Mouse (Mus musculus) spleen, postnatal 36 days (tissue): Measurements from ENCODE around the gene Klhl22.
A peak's percentile ranks its signal among the peaks of the same experiment; 100 is the strongest.
"Not testable (repeated sequence)": the region's sequence is repeated elsewhere in the genome, so short reads cannot be mapped to it uniquely, and the experiment has no call there.

ENCODE experiments used
- DNase-seq, 2 experiments: peaks; one replicate each; pipeline ENCODE4 v3.0.0; 2022; ENCODE audit warnings: low spot score in 2 of 2, mixed read lengths in 1 of 2

Gene Klhl22

DNA sequence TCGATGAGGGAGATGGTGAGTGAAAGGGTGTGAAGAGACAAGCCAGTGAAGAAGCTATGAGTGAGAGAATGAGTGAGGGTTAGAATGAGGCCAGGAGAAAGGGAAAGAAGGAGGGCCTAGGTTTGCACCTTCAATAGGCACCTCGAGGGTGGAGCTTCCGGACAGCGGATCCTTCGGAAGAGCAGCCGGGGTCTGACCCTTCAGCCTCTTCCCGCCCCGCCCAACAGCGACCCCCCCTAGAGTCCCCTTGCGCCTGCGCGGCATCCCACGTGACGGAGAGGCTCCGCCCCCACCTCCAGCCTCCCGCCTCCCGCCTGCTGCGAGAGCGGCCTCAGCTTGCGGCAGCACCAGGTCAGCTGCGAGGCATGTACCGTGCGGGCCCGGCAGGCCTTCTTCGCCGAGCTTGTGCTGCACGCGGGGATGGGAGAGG is at the start of gene Klhl22:
TSS of gene Klhl22 (plus strand) at position 275 of the 430 bp plus-strand sequence.
- DNase-seq, result peak; percentile 89

GRCm38 (mm10) chr16:17717791-17718190 is 41.6 kb upstream of the Klhl22 start:
- DNase-seq, result no peak

DNA sequence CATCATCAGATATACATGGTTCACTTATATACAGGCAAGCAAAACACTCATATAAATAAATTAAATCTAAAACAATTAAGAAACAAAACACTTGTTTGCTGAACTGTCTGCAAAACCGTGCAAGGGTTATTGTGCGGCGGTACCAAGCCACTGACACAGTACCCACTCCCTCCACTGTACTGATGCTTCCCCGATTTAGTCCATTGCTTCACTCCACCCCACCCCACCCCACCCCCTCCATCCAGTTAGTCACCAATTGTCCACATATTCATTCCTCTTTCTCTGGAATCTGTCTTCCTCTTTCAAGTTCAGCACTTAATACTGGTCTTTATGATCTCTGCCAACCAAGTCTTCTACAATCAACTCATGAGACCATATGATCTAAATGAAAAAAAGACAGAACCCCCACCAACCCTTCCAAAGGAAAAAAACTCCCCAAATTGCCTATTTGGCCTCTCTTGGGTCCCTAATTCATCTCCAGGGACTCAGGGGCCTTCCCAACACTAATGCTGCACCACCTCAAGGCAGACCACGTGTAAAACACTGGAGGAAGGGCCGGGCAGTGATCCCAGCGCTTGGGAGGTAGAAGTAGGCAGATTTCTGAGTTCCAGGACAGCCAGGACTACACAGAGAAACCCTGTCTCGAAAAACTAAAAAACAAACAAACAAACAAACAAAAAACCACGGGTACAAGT is 38.2 kb upstream of the Klhl22 start:
- DNase-seq, result no peak

DNA sequence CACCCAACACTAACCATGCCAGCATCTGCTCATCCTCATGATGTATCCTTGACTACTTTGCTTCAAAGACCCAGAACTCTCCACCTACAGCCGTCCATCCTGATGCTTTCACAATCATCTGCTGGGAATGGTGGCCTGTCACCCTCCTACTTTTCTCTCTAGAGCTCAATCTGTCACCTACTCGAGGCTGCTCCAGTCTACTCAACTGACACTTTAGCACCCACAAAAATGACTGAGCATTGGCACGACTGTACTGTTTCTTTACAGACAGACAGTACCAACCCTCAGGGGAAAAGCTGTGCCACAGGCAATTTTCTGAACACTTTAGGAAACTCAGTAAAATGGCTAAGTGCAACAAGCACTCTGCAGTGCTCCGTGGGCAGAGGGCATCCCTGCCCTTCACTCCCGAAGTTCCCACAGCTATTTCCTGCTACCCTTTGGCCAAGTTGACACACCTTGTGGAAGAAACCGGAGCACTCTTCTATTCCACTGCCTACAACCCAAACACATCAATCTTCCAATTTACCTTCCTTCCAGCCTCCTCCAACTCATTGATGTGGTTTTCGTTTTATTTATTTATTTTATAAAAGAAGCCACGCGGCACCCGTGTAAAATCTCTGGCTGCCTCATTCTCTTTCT is 37.5 kb upstream of the Klhl22 start:
- DNase-seq, result no peak

GRCm38 (mm10) chr16:17722461-17723324 is 36.7 kb upstream of the Klhl22 start:
- peak; percentile 88 to 91 for DNase-seq

GRCm38 (mm10) chr16:17723325-17723626 is 36.1 kb upstream of the Klhl22 start:
- no peak for DNase-seq

- DNase-seq, result no peak
Measured at GRCm38 (mm10) chr16:17724448-17724847, 35.0 kb upstream of the Klhl22 start.

DNA sequence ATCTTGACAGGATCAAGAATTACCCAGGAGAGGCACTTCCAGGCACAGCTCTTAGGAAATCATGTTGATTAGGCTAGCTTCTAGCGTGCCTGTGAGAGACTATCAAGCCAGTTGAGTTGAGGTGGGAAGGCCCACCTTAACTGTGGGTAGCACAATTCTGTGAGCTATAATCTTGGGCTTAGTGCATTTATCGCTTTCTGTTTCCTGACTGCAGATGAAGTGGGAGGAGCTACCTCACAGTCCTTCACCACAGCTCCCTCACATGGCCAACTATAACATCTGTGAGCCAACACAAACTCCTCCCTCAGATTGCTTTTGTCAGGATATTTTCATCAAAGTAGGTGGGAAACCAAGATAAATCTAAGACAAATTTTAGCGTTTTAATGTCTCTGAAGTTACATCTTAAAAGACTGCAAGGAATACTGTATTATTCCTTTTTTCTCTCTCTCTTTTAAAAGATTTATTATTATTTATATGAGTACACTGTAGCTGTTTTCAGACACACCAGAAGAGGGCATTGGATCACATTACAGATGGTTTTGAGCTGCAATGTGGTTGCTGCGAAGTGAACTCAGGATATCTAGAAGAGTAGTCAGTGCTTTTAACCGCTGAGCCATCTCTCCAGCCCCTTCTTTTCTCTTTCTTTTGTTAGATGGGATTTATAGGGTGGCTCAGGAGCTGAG is 32.1 kb upstream of the Klhl22 start:
- DNase-seq, result peak; percentile 66 to 71

GRCm38 (mm10) chr16:17729974-17730373 is 29.4 kb upstream of the Klhl22 start:
- DNase-seq, result no peak

DNA sequence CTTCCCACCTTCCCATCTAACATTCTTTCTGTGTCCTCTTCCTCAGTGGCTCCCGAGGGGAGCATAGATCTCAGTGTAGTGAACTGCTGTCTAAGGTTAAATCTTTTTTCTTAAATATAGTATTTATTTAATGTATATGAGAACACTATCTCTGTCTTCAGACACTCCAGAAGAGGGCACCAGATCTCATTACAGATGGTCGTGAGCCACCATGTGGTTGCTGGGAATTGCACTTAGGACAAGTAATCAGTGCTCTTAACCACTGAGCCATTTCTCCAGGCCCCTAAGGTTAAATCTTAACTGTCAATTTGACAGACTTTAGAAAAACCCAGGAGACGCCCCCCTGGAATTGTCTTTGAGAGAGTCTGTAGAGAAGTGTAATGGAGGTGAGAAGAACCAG is 27.4 kb upstream of the Klhl22 start:
- no peak for DNase-seq

DNA sequence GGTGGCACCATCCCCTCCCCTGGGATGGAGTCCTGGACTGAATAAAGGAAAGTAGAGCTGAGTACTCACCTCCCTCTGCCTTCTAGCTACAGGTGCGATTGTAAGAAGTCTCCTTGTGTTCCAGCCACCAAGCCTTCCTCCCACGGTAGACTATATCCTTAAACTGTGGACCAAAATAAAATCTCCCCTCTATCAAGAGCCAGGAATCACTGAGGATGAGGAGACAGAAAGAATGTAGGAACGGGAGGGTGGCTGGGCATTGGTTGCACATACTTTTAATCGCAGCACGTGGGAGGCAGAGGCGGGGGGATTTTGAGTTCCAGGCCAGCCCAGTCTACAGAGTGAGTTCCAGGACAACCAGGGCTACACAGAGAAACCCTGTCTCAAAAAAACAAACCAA is 27.0 kb upstream of the Klhl22 start:
- DNase-seq, result no peak

- DNase-seq, result no peak
Measured at GRCm38 (mm10) chr16:17732841-17733340, 26.5 kb upstream of the Klhl22 start, which contains the start of gene Med15. Med15 (minus strand) TSS chr16:17732891.

DNA sequence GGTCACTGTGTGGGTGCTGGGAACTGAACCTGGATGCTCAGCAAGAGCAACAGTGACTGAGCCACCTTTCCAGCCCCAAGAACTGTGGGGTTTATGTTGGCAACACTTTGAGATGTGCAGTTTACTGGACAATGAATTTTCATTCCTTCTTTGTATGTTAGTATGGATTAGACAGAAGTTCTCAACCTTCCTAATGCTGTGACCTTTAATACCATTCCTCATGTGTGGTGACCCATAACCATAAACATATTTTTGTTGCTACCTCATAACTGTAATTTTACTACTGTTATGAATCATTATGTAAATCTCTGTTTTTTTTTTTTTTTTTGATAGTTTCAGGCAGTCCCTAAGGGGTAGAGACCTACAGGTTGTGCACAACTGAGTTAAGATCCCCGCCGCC is 25.8 kb upstream of the Klhl22 start:
- no peak for DNase-seq

DNA sequence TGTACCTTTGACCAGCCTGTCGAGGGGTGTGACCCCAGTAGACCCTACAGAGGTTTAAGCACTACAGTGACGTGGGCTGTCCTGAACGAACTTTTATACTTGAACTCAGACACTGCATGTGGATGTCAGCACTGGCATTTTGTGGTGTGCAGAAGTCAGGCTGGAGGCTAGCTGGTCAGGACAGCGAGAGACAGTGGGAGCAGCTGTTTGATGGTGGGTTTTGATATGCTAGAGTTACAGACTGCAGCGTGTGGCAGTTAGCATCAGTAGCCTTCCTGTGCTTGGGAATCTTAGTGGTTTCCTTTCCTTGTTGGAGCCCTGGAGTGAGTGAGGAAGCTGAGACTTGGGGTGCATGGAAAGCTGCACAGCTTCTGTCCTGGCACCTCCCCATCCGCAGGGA is 24.5 kb upstream of the Klhl22 start:
- not testable (repeated sequence) for DNase-seq

GRCm38 (mm10) chr16:17736156-17736555 is 23.3 kb upstream of the Klhl22 start:
- no peak for DNase-seq

DNA sequence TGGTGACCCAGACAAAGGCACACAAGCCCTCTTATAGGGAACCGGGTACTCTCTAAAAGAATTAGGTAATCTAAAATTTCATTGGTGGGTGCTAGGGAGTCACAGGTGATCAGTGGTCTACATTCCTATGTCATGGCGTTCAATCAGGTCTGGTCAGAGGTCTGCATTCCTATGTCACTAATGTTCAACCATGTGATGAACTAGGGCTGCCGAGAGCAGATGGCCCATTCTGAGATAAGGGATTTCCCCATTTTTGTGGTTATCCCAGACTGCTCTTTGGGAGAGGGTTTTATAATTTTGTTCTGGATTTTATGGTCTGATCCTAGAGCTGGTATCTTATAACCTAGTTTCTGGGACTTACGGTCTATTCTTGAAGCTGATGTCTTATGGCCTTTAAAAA is 19.3 kb upstream of the Klhl22 start:
- no peak for DNase-seq

DNA sequence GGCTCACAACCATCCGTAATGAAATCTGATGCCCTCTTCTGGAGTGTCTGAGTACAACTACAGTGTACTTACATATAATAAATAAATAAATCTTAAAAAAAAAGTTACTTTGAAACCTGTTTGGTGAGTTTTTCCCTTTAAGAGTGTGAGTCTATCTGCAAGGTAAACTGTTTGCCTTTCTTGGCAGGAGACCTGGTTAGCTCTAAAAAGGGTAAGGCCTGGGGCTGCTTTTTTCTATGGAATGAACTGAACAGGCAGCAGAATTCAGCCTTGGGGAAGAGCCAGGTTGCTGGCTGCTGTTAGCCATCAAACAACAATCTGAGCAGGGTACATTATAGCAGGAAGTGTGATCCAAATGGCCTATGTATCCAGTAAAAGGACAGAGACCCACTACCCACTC is 16.6 kb upstream of the Klhl22 start:
- DNase-seq, result no peak

DNA sequence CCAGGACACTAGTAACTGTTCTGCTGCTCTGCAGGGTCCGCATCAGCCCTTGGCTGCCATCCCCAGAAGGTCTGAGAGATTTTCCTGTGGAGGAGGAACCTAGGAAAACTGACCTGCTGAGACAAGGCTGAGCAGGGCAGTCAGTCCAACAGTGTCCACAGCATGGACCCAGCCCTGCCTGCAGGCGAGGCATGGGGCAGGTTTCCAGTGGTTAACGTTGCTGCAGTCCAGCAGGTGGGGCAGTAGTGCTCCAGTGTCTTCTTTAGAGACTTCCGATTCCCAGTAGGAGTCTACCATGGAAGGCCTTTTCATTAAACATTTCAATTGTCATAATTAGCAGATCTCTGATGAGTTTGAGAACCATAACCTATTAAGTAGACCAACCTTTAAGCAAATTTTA is 16.1 kb upstream of the Klhl22 start:
- DNase-seq, result no peak

- no peak for DNase-seq
Measured at GRCm38 (mm10) chr16:17744536-17744935, 14.9 kb upstream of the Klhl22 start.

DNA sequence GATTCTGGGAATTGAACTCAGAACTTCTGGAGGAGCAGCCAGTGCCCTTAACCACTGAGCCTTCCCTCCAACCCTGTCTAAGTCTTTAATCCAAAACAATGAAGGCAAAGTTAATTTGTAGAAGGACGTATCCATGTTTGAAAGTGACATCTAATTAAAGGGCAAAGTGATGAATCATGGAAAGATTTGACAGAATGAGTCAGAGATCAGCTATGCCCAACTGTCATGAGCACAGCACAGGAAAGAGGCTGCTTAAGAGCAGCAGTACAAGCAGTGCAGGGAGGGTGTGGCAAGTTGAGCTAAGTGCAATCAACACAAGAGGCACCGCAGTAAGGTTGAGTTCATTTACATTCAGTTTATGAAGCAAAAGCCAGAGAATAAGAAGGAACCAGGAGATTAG is 14.4 kb upstream of the Klhl22 start:
- no peak for DNase-seq

DNA sequence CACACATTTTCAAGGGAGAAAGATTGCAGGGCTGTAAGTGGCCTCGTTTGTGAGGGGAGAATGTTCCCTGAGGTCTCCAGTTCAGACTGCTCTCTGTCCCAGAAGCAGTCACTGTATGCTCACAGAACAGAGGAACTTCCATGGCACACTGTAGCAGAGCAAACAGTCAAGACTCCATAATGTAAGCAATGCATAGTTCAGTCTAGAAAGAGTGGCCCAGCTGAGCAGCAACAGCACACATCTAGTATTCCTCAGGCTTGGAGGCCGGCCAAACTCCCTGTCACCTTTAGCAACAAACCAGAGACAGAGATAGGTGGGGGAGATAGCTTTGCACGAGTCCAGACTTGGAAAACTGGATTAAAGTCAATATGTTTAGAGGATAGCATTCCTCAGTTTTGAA is 6.4 kb upstream of the Klhl22 start:
- DNase-seq, result no peak

GRCm38 (mm10) chr16:17753686-17754085 is 5.7 kb upstream of the Klhl22 start:
- no peak for DNase-seq
